Mouse (Mus musculus) brain, adult 10 weeks (tissue): ENCODE measurements around the gene Grip1. TPM values are rescaled to one million over a fixed set of nuclear protein-coding genes. Genes with fewer than 3 reads are reported as not detected.

Source experiments
- polyA plus RNA-seq: library from polyadenylated mRNA; stranded (reverse); fragments of 350-450 nt; fragmentation: Illumina TruSeq; extraction: RNeasy Lipid Tissue Mini Kit (QIAGEN cat#74804); gene quantifications from one replicate; pipeline ENCODE4 v1.2.3, GENCODE M21; 2015; ENCODE audit warnings: low read depth, low replicate concordance

Grip1 gene
- 10.2 TPM for polyA plus RNA-seq

GRCm38 (mm10) chr10:119453431-119454105 is at the start of gene Grip1:
Gene Grip1 (plus strand): TSS chr10:119453830.

GRCm38 (mm10) chr10:120112507-120113396 is 659.1 kb downstream of the Grip1 start, which contains the start of gene Helb:
Gene Helb (minus strand): TSS chr10:120112987.

Other genes with a start within 250 kb of the Grip1 start
- 66.7 TPM for gene Cand1, start 213.8 kb upstream of the Grip1 start, polyA plus RNA-seq